Mouse (Mus musculus) ovary, postnatal 14 days (tissue): ENCODE results near the gene Lrrc59.
A peak's percentile ranks its signal among the peaks of the same experiment; 100 is the strongest.

Source experiments
- DNase-seq: peaks from one replicate; pipeline ENCODE4 v3.0.0; 2022; ENCODE audit warnings: low spot score

The Lrrc59 gene

GRCm38 (mm10) chr11:94629199-94629883 is at the start of gene Lrrc59:
TSS of gene Lrrc59 (plus strand) at chr11:94629767.
- DNase-seq = peak; percentile 98

- DNase-seq = no peak
Measured at GRCm38 (mm10) chr11:94580111-94580740, 49.3 kb upstream of the Lrrc59 start.

- no peak for DNase-seq
Measured at GRCm38 (mm10) chr11:94585091-94585490, 44.5 kb upstream of the Lrrc59 start.

- DNase-seq = no peak
Measured at GRCm38 (mm10) chr11:94587511-94587910, 42.1 kb upstream of the Lrrc59 start.

GRCm38 (mm10) chr11:94596311-94596852 is 33.2 kb upstream of the Lrrc59 start:
- no peak for DNase-seq

- DNase-seq = no peak
Measured at GRCm38 (mm10) chr11:94597319-94597718, 32.2 kb upstream of the Lrrc59 start.

- DNase-seq = no peak
Measured at GRCm38 (mm10) chr11:94598437-94599120, 31.0 kb upstream of the Lrrc59 start.

GRCm38 (mm10) chr11:94600447-94600846 is 29.1 kb upstream of the Lrrc59 start:
- DNase-seq = no peak

GRCm38 (mm10) chr11:94601321-94602281 is 28.0 kb upstream of the Lrrc59 start, which contains the start of gene Acsf2:
TSS of gene Acsf2 (minus strand) at chr11:94601871.
- peak; percentile 69 for DNase-seq

GRCm38 (mm10) chr11:94602356-94602955 is 27.1 kb upstream of the Lrrc59 start:
- DNase-seq = no peak

- DNase-seq = no peak
Measured at GRCm38 (mm10) chr11:94610744-94611740, 18.5 kb upstream of the Lrrc59 start.

GRCm38 (mm10) chr11:94614603-94615002 is 15.0 kb upstream of the Lrrc59 start:
- DNase-seq = no peak

- DNase-seq = no peak
Measured at GRCm38 (mm10) chr11:94615494-94615893, 14.1 kb upstream of the Lrrc59 start.

GRCm38 (mm10) chr11:94617646-94618045 is 11.9 kb upstream of the Lrrc59 start:
- DNase-seq = no peak

GRCm38 (mm10) chr11:94620766-94621457 is 8.7 kb upstream of the Lrrc59 start:
- no peak for DNase-seq

GRCm38 (mm10) chr11:94621458-94621852 is 8.1 kb upstream of the Lrrc59 start:
- DNase-seq = no peak

GRCm38 (mm10) chr11:94622162-94622561 is 7.4 kb upstream of the Lrrc59 start:
- no peak for DNase-seq

- DNase-seq = no peak
Measured at GRCm38 (mm10) chr11:94629884-94630198, 274 bp downstream of the Lrrc59 start.

- peak; percentile 18 for DNase-seq
Measured at GRCm38 (mm10) chr11:94630199-94631011, 838 bp downstream of the Lrrc59 start.
